9 mouse cellular contexts compared by ENCODE assay signal in the genomic region with DNA sequence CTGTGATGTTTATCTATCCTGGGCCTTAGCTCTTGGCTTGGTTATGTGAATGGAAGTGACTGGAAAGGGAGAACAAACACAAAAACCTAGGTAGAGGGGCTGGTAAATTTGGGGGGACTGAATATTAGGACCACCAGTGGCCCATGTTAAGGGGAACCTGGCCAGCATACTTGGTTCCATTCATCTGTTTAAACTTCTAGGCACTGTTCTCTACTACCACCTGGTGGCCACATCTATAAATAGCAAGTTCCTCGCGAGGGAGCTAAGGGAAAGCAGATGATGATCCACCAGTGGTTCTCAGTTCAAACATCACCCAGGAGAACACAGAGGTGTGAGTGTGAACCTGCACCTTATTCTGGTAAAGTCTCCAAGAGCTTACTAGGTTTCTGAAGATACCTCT. TPM values are rescaled to one million over a fixed set of nuclear protein-coding genes. Genes with fewer than 3 reads are reported as not detected.
DNase-seq lines count a peak whose midpoint lies in the region; ATAC-seq and TF ChIP-seq lines count a peak whose summit lies in the region.
"Had no signal": no experiment of that assay in that cellular context is flagged by ENCODE, and none has a peak within 500 bp of the region (broad histone marks: within the 10 kb centered on the region; RNA-seq: fewer than 3 reads in every experiment).

No protein-coding gene starts in this region.

- ATAC-seq in kidney, embryonic 15.5 days (replicated peaks; ENCODE audit: low FRiP score) = no peak
- peak; percentile 65 for ATAC-seq in hindbrain, embryonic 16.5 days
- peak; percentile 43; the same call in 1 of the 2 replicates for ATAC-seq in midbrain, embryonic 14.5 days (ENCODE audit: low FRiP score, low TSS enrichment)
- ATAC-seq in stomach, postnatal 0 days (ENCODE audit: low FRiP score, low TSS enrichment) = peak; percentile 15; the same call in 1 of the 2 replicates

- no peak for TF ChIP-seq EP300 in stomach, postnatal 0 days (optimal IDR thresholded peaks at IDR 0.05)

- 2% methylated on average over 2 of the region's 2 CpGs for WGBS in kidney, adult 2 months
- 0% methylated on average over 2 of the region's 2 CpGs for WGBS in kidney, embryonic 15.5 days
- 2% methylated on average over 2 of the region's 2 CpGs for WGBS in forebrain, embryonic 10.5 days
- WGBS in hindbrain, embryonic 16.5 days = 6% methylated on average over 2 of the region's 2 CpGs
- WGBS in midbrain, embryonic 14.5 days = 0% methylated on average over 2 of the region's 2 CpGs
- 0% methylated on average over 2 of the region's 2 CpGs for WGBS in stomach, postnatal 0 days

- no peak for TF ChIP-seq POLR2A in kidney, adult 2 months (IDR thresholded peaks at IDR 0.05; ENCODE audit: low read depth, low read length)
- TF ChIP-seq POLR2A in brain, embryonic 14.5 days (IDR thresholded peaks at IDR 0.05; ENCODE audit: borderline replicate concordance, extremely low read depth, insufficient read depth, insufficient read length, poor library complexity, severe bottlenecking) = no peak

- no peaks in the 10 kb centered on the region for H3K9me3 ChIP-seq in kidney, embryonic 15.5 days (replicated peaks)
- H3K9me3 ChIP-seq in forebrain, embryonic 10.5 days = no peaks in the 10 kb centered on the region
- H3K9me3 ChIP-seq in hindbrain, embryonic 16.5 days (ENCODE audit: control insufficient read depth, low read length) = no peaks in the 10 kb centered on the region
- no peaks in the 10 kb centered on the region for H3K9me3 ChIP-seq in midbrain, embryonic 14.5 days (ENCODE audit: control insufficient read depth, low read length)
- no peaks in the 10 kb centered on the region for H3K9me3 ChIP-seq in stomach, postnatal 0 days (ENCODE audit: control insufficient read depth, low read length)

- no peak overlapping the region for H3K9ac ChIP-seq in kidney, embryonic 15.5 days
- H3K9ac ChIP-seq in hindbrain, embryonic 16.5 days (ENCODE audit: low read depth, low read length) = no peak overlapping the region
- no peak overlapping the region for H3K9ac ChIP-seq in midbrain, embryonic 14.5 days (replicated peaks; ENCODE audit: low read length)
- H3K9ac ChIP-seq in stomach, postnatal 0 days (ENCODE audit: low read length) = no peak overlapping the region

- no peak overlapping the region for H3K4me2 ChIP-seq in kidney, embryonic 15.5 days
- H3K4me2 ChIP-seq in hindbrain, embryonic 16.5 days (ENCODE audit: low read length) = no peak overlapping the region
- H3K4me2 ChIP-seq in midbrain, embryonic 14.5 days (ENCODE audit: low read length) = no peak overlapping the region
- H3K4me2 ChIP-seq in stomach, postnatal 0 days (replicated peaks; ENCODE audit: low read depth) = no peak overlapping the region

- H3K4me1 ChIP-seq in kidney, adult 2 months (ENCODE audit: control insufficient read depth, insufficient read depth, low read length) = no peaks in the 10 kb centered on the region
- no peaks in the 10 kb centered on the region for H3K4me1 ChIP-seq in kidney, embryonic 15.5 days
- no peaks in the 10 kb centered on the region for H3K4me1 ChIP-seq in forebrain, embryonic 10.5 days
- H3K4me1 ChIP-seq in hindbrain, embryonic 16.5 days (ENCODE audit: control insufficient read depth, insufficient read depth, low read depth, low read length) = no peaks in the 10 kb centered on the region
- no peaks in the 10 kb centered on the region for H3K4me1 ChIP-seq in midbrain, embryonic 14.5 days (ENCODE audit: control insufficient read depth, insufficient read depth, low read length)
- no peaks in the 10 kb centered on the region for H3K4me1 ChIP-seq in stomach, postnatal 0 days (replicated peaks; ENCODE audit: control insufficient read depth, insufficient read depth)

- H3K27ac ChIP-seq in kidney, adult 2 months (ENCODE audit: insufficient read depth, low read depth, low read length) = no peak overlapping the region
- no peak overlapping the region for H3K27ac ChIP-seq in kidney, embryonic 15.5 days
- no peak overlapping the region for H3K27ac ChIP-seq in forebrain, embryonic 10.5 days
- no peak overlapping the region for H3K27ac ChIP-seq in hindbrain, embryonic 16.5 days (ENCODE audit: low read depth, low read length)
- no peak overlapping the region for H3K27ac ChIP-seq in midbrain, embryonic 14.5 days (replicated peaks; ENCODE audit: low read depth, low read length)
- H3K27ac ChIP-seq in stomach, postnatal 0 days (replicated peaks) = no peak overlapping the region

- peak; percentile 62 for TF ChIP-seq CTCF in kidney, adult 2 months (conservative IDR thresholded peaks at IDR 0.05; ENCODE audit: insufficient read depth, insufficient read length, low read depth, low read length)
- TF ChIP-seq CTCF in brain, embryonic 14.5 days (IDR thresholded peaks at IDR 0.05; ENCODE audit: borderline replicate concordance, extremely low read depth, insufficient read depth, insufficient read length) = peak; percentile 79; the same call in 1 of the 2 replicates
- peak; percentile 94 for TF ChIP-seq CTCF in stomach, postnatal 0 days (IDR thresholded peaks at IDR 0.05; ENCODE audit: low read depth)

- intact Hi-C loops in left cerebral cortex, postnatal 14 days (cut with DNase I) = loop anchor here (2.0 to 5.0 kb wide), 2 partner anchors 219 to 325 kb away; no protein-coding TSS in a partner anchor

- no peaks in the 10 kb centered on the region for H3K27me3 ChIP-seq in kidney, adult 2 months (replicated peaks; ENCODE audit: control insufficient read depth, insufficient read depth, low read length)
- H3K27me3 ChIP-seq in kidney, embryonic 15.5 days = no peaks in the 10 kb centered on the region
- no peaks in the 10 kb centered on the region for H3K27me3 ChIP-seq in forebrain, embryonic 10.5 days (ENCODE audit: poor library complexity, severe bottlenecking)
- H3K27me3 ChIP-seq in hindbrain, embryonic 16.5 days (replicated peaks; ENCODE audit: control insufficient read depth, insufficient read depth, low read length) = no peaks in the 10 kb centered on the region
- no peaks in the 10 kb centered on the region for H3K27me3 ChIP-seq in midbrain, embryonic 14.5 days (ENCODE audit: control insufficient read depth, insufficient read depth, low read length)
- H3K27me3 ChIP-seq in stomach, postnatal 0 days (ENCODE audit: control insufficient read depth, insufficient read depth, low read length) = no peaks in the 10 kb centered on the region

- DNase-seq in kidney, adult 2 months = peak; percentile 72
- DNase-seq in brain, embryonic 14.5 days (ENCODE audit: low read depth) = peak; percentile 72
- DNase-seq in forebrain, embryonic 10.5 days (ENCODE audit: extremely low spot score, low spot score) = peak; percentile 30
- DNase-seq in left cerebral cortex, postnatal 14 days (ENCODE audit: low spot score in 2 of 2) = peak; percentile 78 to 83
- DNase-seq in midbrain, embryonic 14.5 days = peak; percentile 86
- peak; percentile 46 for DNase-seq in stomach, postnatal 0 days (ENCODE audit: low spot score)

- no peaks in the 10 kb centered on the region for H3K36me3 ChIP-seq in kidney, adult 2 months (ENCODE audit: control insufficient read depth, insufficient read depth, low read length)
- peaks cover 38% of the 10 kb centered on the region for H3K36me3 ChIP-seq in kidney, embryonic 15.5 days
- no peaks in the 10 kb centered on the region for H3K36me3 ChIP-seq in forebrain, embryonic 10.5 days (replicated peaks)
- H3K36me3 ChIP-seq in hindbrain, embryonic 16.5 days (ENCODE audit: control insufficient read depth, insufficient read depth, low read length) = peaks cover 4% of the 10 kb centered on the region
- H3K36me3 ChIP-seq in midbrain, embryonic 14.5 days (ENCODE audit: control insufficient read depth, insufficient read depth, low read length) = 0 out of 2 replicates have a peak, but pooled peaks cover 17% of the 10 kb centered on the region
- no peaks in the 10 kb centered on the region; the same call in 1 of the 2 replicates for H3K36me3 ChIP-seq in stomach, postnatal 0 days (ENCODE audit: control insufficient read depth, insufficient read depth, low read length)

- no peak overlapping the region for H3K4me3 ChIP-seq in kidney, adult 2 months (ENCODE audit: insufficient read depth, low read depth, low read length)
- no peak overlapping the region for H3K4me3 ChIP-seq in kidney, embryonic 15.5 days (replicated peaks)
- H3K4me3 ChIP-seq in forebrain, embryonic 10.5 days = no peak overlapping the region
- H3K4me3 ChIP-seq in hindbrain, embryonic 16.5 days (ENCODE audit: low read length) = no peak overlapping the region
- no peak overlapping the region for H3K4me3 ChIP-seq in midbrain, embryonic 14.5 days (replicated peaks; ENCODE audit: low read depth, low read length)
- H3K4me3 ChIP-seq in stomach, postnatal 0 days (ENCODE audit: low read depth, low read length) = no peak overlapping the region
- H3K4me3 ChIP-seq: myocyte had no signal

RNA-seq across cellular contexts. Expression of a gene that starts 34.4 kb away (rescaled TPM):
- 1.8 and 2.7 TPM in 2 replicates for polyA plus RNA-seq in kidney, adult 2 months (2012; rRNA removed)
- 1.5 and 1.9 TPM in 2 replicates for polyA plus RNA-seq in kidney, embryonic 15.5 days (2015; fragmentation: Nextera tagmentation; extraction: Ambion mirVana)
- 12.5 and 13.0 TPM in 2 replicates for polyA plus RNA-seq in brain, embryonic 14.5 days (2012; rRNA removed)
- polyA plus RNA-seq in forebrain, embryonic 10.5 days (2016; fragmentation: Nextera tagmentation; extraction: Ambion mirVana) = 0.83 and 1.7 TPM in 2 replicates
- 3.0 and 3.2 TPM in 2 replicates for polyA plus RNA-seq in hindbrain, embryonic 16.5 days (2015; fragmentation: Nextera tagmentation; extraction: Ambion mirVana)
- 10 to 100 TPM; 12.2 to 13.5 TPM for total RNA-seq in left cerebral cortex, postnatal 14 days (2021)
- 3.9 and 4.4 TPM in 2 replicates for polyA plus RNA-seq in midbrain, embryonic 14.5 days (2014; fragmentation: Nextera tagmentation; extraction: Ambion mirVana)
- polyA plus RNA-seq in stomach, postnatal 0 days (2015; fragmentation: Nextera tagmentation; extraction: Ambion mirVana) = 0.53 and 0.62 TPM in 2 replicates

RNA-seq across cellular contexts. Expression of a gene that starts 34.7 kb away (rescaled TPM):
- polyA plus RNA-seq in kidney, adult 2 months (2012; rRNA removed) = 6.3 and 6.8 TPM in 2 replicates
- polyA plus RNA-seq in kidney, embryonic 15.5 days (2015; fragmentation: Nextera tagmentation; extraction: Ambion mirVana) = 3.8 and 4.2 TPM in 2 replicates
- polyA plus RNA-seq in brain, embryonic 14.5 days (2012; rRNA removed) = 8.7 and 9.5 TPM in 2 replicates
- 3.7 and 3.9 TPM in 2 replicates for polyA plus RNA-seq in forebrain, embryonic 10.5 days (2016; fragmentation: Nextera tagmentation; extraction: Ambion mirVana)
- 7.7 and 7.9 TPM in 2 replicates for polyA plus RNA-seq in hindbrain, embryonic 16.5 days (2015; fragmentation: Nextera tagmentation; extraction: Ambion mirVana)
- 10 to 100 TPM; 10.7 TPM for total RNA-seq in left cerebral cortex, postnatal 14 days (2021)
- 6.1 and 8.5 TPM in 2 replicates for polyA plus RNA-seq in midbrain, embryonic 14.5 days (2014; fragmentation: Nextera tagmentation; extraction: Ambion mirVana)
- polyA plus RNA-seq in stomach, postnatal 0 days (2015; fragmentation: Nextera tagmentation; extraction: Ambion mirVana) = 2.0 TPM in 2 replicates

Comparison
In these comparisons a context has a peak if more than half of its experiments do, and no peak if none do; other contexts are left out.
1. DNase-seq: peak in every context shown above with its lines; median percentile 86 in midbrain, embryonic 14.5 days; 80 in left cerebral cortex, postnatal 14 days; 72 in kidney, adult 2 months; 72 in brain, embryonic 14.5 days; 46 in stomach, postnatal 0 days; 30 in forebrain, embryonic 10.5 days.